Mouse (Mus musculus): Measurements from ENCODE around the gene Ppp1r14d. TPM values are rescaled to one million over a fixed set of nuclear protein-coding genes. Genes with fewer than 3 reads are reported as not detected.

Gene Ppp1r14d
- polyA plus RNA-seq, 1 experiment from 2014 or later: not detected

DNA sequence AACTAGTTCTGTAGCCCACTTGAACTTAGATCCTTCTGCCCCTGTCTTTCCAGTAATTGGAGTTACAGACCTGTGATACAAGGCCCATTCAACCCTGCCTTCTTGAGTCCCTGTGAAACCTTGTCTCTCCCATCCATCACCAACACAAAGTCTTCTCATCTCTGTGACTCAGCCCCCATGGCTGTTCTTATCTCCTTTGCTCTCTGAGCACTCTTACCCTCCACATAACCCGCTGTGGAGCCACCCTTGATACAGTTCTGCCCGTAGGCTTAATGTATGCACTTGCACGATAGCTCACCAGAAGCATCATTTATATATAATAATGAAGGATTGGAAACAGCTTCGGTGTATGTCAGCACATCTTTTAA lies 11.1 kb upstream of the Ppp1r14d start:
- Histone ChIP-seq H3K9ac (ENCODE audit: low read length) (no peak overlapping the region), H3K4me3 (ENCODE audit: low read depth, low read length) (no peak overlapping the region), H3K27me3 (ENCODE audit: control insufficient read depth, insufficient read depth, low read length) (peaks cover 37% of the 10 kb centered on the region), H3K36me3 (ENCODE audit: control insufficient read depth, insufficient read depth, low read length) (no peaks in the 10 kb centered on the region), H3K9me3 (ENCODE audit: control insufficient read depth, low read length) (no peaks in the 10 kb centered on the region), H3K4me2 (ENCODE audit: low read depth) (no peak overlapping the region), H3K4me1 (ENCODE audit: control insufficient read depth, insufficient read depth, low read length) (peaks cover 10% of the 10 kb centered on the region; the same call in 1 of the 2 replicates), H3K27ac (ENCODE audit: low read depth, low read length) (no peak overlapping the region)
- 87% methylated on average over 4 of the region's 4 CpGs for WGBS
- DNase-seq (ENCODE audit: low spot score) (no peak), ATAC-seq (ENCODE audit: insufficient read depth, low FRiP score, low TSS enrichment) (no peak)

DNA sequence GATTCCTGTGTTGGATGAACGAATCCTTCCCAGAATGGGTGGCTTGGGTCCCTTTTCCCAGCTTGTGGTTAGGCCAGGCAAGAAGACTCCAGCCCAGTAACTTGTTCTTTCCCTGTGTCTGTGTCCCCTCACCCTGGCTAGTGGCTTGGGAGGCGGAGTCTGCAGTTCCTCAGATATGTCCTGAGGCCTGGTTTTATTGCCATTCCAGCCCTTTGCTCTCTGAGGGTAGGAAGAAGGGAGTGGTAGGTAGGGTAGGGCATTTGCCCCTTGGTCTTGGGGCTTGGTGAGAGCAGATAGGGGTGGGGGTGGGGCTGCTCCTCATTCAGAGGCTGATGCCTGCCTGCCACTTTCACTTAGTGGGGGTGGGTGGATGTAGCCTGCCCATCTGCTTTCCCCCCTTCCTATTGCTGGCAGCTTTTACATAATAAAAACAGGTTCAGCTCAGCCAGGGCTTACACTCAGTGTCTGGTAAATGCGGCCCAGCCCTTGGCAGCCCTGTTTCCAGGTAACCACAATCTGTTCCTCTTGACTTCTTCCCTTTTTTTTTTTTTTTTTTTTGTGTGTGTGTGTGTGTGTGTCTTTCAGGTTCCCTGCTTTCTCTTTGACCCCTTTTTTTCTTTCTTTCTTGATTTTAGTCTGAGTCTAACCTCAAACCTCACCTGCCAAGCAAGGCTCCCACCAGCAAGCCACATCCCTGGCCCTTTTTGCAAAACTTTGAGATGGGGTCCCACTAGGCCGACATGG lies 10.5 kb upstream of the Ppp1r14d start:
- H3K36me3 ChIP-seq (ENCODE audit: control insufficient read depth, insufficient read depth, low read length): no peaks in the 10 kb centered on the region
- H3K4me1 ChIP-seq (ENCODE audit: control insufficient read depth, insufficient read depth, low read length): peaks cover 10% of the 10 kb centered on the region; the same call in 1 of the 2 replicates
- no peak overlapping the region for H3K4me2 ChIP-seq (ENCODE audit: low read depth)
- no peak overlapping the region for H3K4me3 ChIP-seq (ENCODE audit: low read depth, low read length)
- no peak overlapping the region for H3K27ac ChIP-seq (ENCODE audit: low read depth, low read length)
- H3K9ac ChIP-seq (ENCODE audit: low read length): no peak overlapping the region
- 53% methylated on average over 4 of the region's 4 CpGs for WGBS
- peaks cover 39% of the 10 kb centered on the region for H3K27me3 ChIP-seq (ENCODE audit: control insufficient read depth, insufficient read depth, low read length)
- ATAC-seq (ENCODE audit: insufficient read depth, low FRiP score, low TSS enrichment): no peak
- no peaks in the 10 kb centered on the region for H3K9me3 ChIP-seq (ENCODE audit: control insufficient read depth, low read length)
- no peak for DNase-seq (ENCODE audit: low spot score)

DNA sequence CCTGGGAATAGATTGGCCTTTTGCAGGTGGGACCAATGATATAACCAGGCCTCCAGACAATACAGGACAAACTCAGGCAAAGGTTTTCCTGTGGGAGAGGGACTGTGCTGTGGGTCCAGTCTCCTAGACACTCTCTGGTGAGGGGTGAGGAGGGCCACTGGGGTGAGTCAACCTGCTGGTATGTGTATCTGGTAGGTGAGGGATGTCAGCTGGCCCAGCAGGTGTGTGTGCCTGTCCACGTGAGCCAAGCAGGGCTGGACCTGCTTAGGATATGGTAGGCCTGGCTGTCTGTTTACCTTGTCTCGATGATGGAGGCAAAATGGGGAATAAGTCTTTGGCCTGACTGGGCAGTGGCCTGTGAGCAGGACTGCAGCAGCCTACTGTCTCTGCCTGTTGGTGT lies 9.0 kb upstream of the Ppp1r14d start:
- Histone ChIP-seq H3K36me3 (ENCODE audit: control insufficient read depth, insufficient read depth, low read length) (no peaks in the 10 kb centered on the region), H3K27me3 (ENCODE audit: control insufficient read depth, insufficient read depth, low read length) (peaks cover 40% of the 10 kb centered on the region), H3K4me1 (ENCODE audit: control insufficient read depth, insufficient read depth, low read length) (peaks cover 10% of the 10 kb centered on the region; the same call in 1 of the 2 replicates), H3K4me2 (ENCODE audit: low read depth) (no peak overlapping the region), H3K27ac (ENCODE audit: low read depth, low read length) (no peak overlapping the region), H3K9ac (ENCODE audit: low read length) (no peak overlapping the region), H3K9me3 (ENCODE audit: control insufficient read depth, low read length) (no peaks in the 10 kb centered on the region), H3K4me3 (ENCODE audit: low read depth, low read length) (no peak overlapping the region)
- DNase-seq (ENCODE audit: low spot score): no peak
- no peak for ATAC-seq (ENCODE audit: insufficient read depth, low FRiP score, low TSS enrichment)
- 70% methylated on average over 2 of the region's 2 CpGs for whole genome bisulfite sequencing

DNA sequence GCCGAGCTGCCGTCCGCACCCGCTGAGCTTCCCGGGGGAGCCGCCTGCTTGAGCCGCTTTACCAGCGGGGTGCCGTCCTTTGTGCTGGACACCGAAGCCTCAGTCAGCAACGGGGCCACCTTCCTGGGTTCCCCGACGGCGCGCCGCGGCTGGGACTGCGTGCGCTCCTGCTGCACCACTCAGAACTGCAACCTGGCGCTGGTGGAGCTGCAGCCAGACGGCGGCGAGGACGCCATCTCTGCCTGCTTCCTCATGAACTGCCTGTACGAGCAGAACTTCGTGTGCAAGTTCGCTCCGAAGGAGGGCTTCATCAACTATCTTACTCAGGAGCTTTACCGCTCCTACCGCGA lies 8.1 kb upstream of the Ppp1r14d start:
- WGBS: 1% methylated on average over 31 of the region's 31 CpGs
- no peak overlapping the region for H3K27ac ChIP-seq (ENCODE audit: low read depth, low read length)
- H3K9ac ChIP-seq (ENCODE audit: low read length): no peak overlapping the region
- DNase-seq (ENCODE audit: low spot score) (no peak), ATAC-seq (ENCODE audit: insufficient read depth, low FRiP score, low TSS enrichment) (no peak)
- H3K4me1 ChIP-seq (ENCODE audit: control insufficient read depth, insufficient read depth, low read length): peaks cover 10% of the 10 kb centered on the region; the same call in 1 of the 2 replicates
- peaks cover 40% of the 10 kb centered on the region for H3K27me3 ChIP-seq (ENCODE audit: control insufficient read depth, insufficient read depth, low read length)
- peak overlapping the region; percentile 35 for H3K4me3 ChIP-seq (ENCODE audit: low read depth, low read length)
- H3K9me3 ChIP-seq (ENCODE audit: control insufficient read depth, low read length): no peaks in the 10 kb centered on the region
- peak overlapping the region; percentile 61 for H3K4me2 ChIP-seq (ENCODE audit: low read depth)
- H3K36me3 ChIP-seq (ENCODE audit: control insufficient read depth, insufficient read depth, low read length): no peaks in the 10 kb centered on the region

DNA sequence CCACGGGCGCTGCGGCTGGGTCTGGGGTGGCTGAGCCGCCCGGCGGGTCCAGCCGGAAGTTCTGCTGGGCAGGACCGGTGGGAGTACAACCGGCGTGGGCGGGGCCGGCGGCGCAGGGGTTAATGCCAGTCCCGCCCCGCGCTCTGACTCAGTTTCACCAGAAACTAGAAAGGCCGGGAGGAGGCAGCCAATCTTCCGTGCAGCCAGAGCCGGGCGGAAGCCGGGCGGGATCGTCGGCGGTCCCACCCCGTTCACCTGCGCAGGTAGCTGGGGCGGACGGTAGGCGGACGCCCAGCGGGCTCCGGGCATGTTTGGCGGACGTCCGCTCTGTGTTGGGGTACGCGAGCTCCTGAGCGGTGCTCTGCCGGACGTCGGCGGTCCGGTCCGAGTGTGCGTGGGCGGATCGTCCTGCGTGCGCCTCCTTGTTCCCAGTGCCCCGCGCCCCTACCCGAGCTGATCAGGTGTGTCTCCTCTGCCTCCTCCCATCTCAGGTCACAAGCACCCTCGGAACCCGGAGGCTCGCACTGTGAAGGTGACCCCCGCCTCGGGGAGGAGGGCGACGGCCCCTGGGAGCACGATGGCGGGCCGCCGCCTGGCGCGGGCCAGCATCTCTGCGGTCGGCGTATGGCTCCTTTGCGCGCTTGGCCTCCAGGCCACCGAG lies 7.6 kb upstream of the Ppp1r14d start, which contains the start of gene Spint1:
TSS of gene Spint1 (plus strand) at position 153 of the 661 bp plus-strand sequence.
- Histone ChIP-seq H3K27me3 (ENCODE audit: control insufficient read depth, insufficient read depth, low read length) (peaks cover 40% of the 10 kb centered on the region), H3K36me3 (ENCODE audit: control insufficient read depth, insufficient read depth, low read length) (no peaks in the 10 kb centered on the region), H3K4me2 (ENCODE audit: low read depth) (peak within 1 kb of the TSS; percentile 61), H3K9ac (ENCODE audit: low read length) (peak within 1 kb of the TSS; percentile 32; the same call in 1 of the 2 replicates), H3K4me3 (ENCODE audit: low read depth, low read length) (peak within 1 kb of the TSS; percentile 35), H3K4me1 (ENCODE audit: control insufficient read depth, insufficient read depth, low read length) (peaks cover 10% of the 10 kb centered on the region; the same call in 1 of the 2 replicates), H3K9me3 (ENCODE audit: control insufficient read depth, low read length) (no peaks in the 10 kb centered on the region), H3K27ac (ENCODE audit: low read depth, low read length) (no peak within 1 kb of the TSS)
- DNase-seq (ENCODE audit: low spot score) (peak; percentile 22), ATAC-seq (ENCODE audit: insufficient read depth, low FRiP score, low TSS enrichment) (no peak)
- under 1% methylated on average over 71 of the region's 73 CpGs for WGBS

DNA sequence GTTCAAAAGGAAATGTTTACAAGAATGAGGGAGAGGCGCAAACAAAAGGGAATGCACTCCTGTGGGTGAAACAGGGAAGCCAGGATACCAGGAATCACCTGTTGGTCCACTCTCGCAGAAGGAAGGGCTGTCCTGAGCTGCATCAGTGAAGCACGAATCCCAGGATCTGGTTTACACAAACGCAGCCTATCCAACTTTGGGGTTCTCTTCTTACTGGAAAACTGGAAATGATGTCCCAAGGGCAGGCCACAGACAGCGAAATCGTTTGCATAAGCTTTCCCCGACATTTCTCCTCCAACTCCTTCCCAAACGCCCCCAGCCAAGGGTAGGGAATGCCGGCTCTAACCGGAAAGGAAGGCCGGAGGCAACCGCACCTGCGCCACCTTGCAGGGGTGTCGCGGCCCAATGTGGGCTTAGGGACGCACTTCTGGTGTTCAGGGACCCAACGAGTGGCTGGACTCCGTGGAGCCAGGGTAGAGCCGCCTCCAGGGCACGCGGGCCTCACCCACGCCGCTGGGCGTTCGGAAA lies 7.0 kb upstream of the Ppp1r14d start:
- ATAC-seq (ENCODE audit: insufficient read depth, low FRiP score, low TSS enrichment) (no peak), DNase-seq (ENCODE audit: low spot score) (peak; percentile 15)
- WGBS: 5% methylated on average over 25 of the region's 25 CpGs
- Histone ChIP-seq H3K4me2 (ENCODE audit: low read depth) (peak overlapping the region; percentile 61), H3K9me3 (ENCODE audit: control insufficient read depth, low read length) (no peaks in the 10 kb centered on the region), H3K27me3 (ENCODE audit: control insufficient read depth, insufficient read depth, low read length) (peaks cover 40% of the 10 kb centered on the region), H3K4me1 (ENCODE audit: control insufficient read depth, insufficient read depth, low read length) (peaks cover 10% of the 10 kb centered on the region; the same call in 1 of the 2 replicates), H3K9ac (ENCODE audit: low read length) (no peak overlapping the region), H3K36me3 (ENCODE audit: control insufficient read depth, insufficient read depth, low read length) (no peaks in the 10 kb centered on the region), H3K27ac (ENCODE audit: low read depth, low read length) (no peak overlapping the region), H3K4me3 (ENCODE audit: low read depth, low read length) (peak overlapping the region; percentile 35)

DNA sequence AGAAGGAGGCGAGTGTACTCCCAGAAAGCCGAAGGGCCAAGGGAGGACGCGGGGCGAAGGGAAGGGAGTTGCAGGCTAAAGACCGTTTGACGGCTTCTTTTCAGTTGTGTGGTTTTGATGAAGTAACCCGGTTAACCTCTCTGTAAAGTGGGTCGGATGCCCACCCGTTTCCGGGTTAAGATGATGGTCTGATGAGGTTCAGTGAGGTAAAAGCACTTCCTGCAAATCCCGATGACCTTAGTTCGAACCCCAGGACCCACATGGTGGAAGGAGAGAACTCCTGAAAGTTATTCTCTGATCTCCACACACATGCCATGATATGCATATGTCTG lies 20.6 kb downstream of the Ppp1r14d start:
- no peaks in the 10 kb centered on the region for H3K27me3 ChIP-seq (ENCODE audit: control insufficient read depth, insufficient read depth, low read length)
- H3K9ac ChIP-seq (ENCODE audit: low read length): peak overlapping the region; percentile 65
- DNase-seq (ENCODE audit: low spot score) (no peak), ATAC-seq (ENCODE audit: insufficient read depth, low FRiP score, low TSS enrichment) (peak; percentile 17)
- peaks cover 11% of the 10 kb centered on the region for H3K36me3 ChIP-seq (ENCODE audit: control insufficient read depth, insufficient read depth, low read length)
- peak overlapping the region; percentile 66 for H3K4me3 ChIP-seq (ENCODE audit: low read depth, low read length)
- peaks cover 3% of the 10 kb centered on the region; the same call in 1 of the 2 replicates for H3K4me1 ChIP-seq (ENCODE audit: control insufficient read depth, insufficient read depth, low read length)
- 2% methylated on average over 13 of the region's 13 CpGs for WGBS
- H3K4me2 ChIP-seq (ENCODE audit: low read depth): peak overlapping the region; percentile 56
- no peaks in the 10 kb centered on the region for H3K9me3 ChIP-seq (ENCODE audit: control insufficient read depth, low read length)
- no peak overlapping the region for H3K27ac ChIP-seq (ENCODE audit: low read depth, low read length)

DNA sequence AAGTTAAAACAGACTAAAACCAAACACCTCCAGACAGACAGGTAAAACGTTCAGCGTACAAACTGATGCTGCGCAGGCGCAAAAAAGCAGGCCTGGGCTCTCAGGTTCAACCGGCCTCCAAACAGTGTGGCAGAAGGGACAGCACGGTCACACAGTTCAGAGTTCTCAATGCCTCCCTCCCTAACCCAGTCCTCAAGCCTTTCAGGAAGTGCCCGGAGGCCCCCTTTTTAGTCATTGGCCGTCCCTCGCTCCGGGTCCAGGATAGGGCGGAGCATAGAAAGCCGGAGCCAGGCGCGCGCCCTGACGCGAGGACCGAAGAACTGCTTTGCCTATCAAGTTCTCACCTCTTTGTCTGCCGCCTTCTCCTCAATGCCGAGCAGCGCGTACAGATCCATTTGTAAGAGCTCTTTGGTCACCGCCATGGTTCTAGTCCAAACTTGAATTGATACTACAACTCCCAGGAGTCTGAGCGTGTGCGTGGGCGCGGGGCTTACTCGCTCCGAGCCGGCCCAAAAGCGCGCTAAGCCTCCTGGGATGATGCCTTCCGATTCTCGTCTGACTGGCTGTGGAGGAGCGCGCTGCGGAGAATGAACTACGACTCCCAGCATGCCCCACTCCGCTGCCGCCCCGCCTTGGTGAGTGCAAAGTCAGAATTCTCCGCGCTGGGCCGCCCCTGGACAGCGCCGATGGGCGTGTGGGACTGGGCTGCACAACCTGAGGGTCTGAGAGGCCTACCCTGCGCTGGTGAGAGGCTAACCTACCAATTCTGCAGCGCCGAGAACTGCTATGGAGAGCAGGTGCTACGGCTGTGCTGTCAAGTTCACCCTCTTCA lies 21.1 kb downstream of the Ppp1r14d start, which contains the start of the genes Zfyve19 and Dnajc17:
TSS of gene Zfyve19 (plus strand) at position 274 of the 832 bp plus-strand sequence.
TSS of gene Dnajc17 (minus strand) at position 452 of the 832 bp plus-strand sequence.
- peak; percentile 95 for ATAC-seq (ENCODE audit: insufficient read depth, low FRiP score, low TSS enrichment)
- Histone ChIP-seq H3K4me1 (ENCODE audit: control insufficient read depth, insufficient read depth, low read length) (peaks cover 3% of the 10 kb centered on the region; the same call in 1 of the 2 replicates), H3K27me3 (ENCODE audit: control insufficient read depth, insufficient read depth, low read length) (no peaks in the 10 kb centered on the region), H3K4me3 (ENCODE audit: low read depth, low read length) (peak within 1 kb of the TSS; percentile 66), H3K36me3 (ENCODE audit: control insufficient read depth, insufficient read depth, low read length) (peaks cover 11% of the 10 kb centered on the region), H3K9me3 (ENCODE audit: control insufficient read depth, low read length) (no peaks in the 10 kb centered on the region), H3K9ac (ENCODE audit: low read length) (peak within 1 kb of the TSS; percentile 65), H3K4me2 (ENCODE audit: low read depth) (peak within 1 kb of the TSS; percentile 56), H3K27ac (ENCODE audit: low read depth, low read length) (peak within 1 kb of the TSS; percentile 49)
- peak; percentile 96 for DNase-seq (ENCODE audit: low spot score)
- WGBS: under 1% methylated on average over 51 of the region's 51 CpGs

Data from neural tube, embryonic 11.5 days (tissue).